Mouse (Mus musculus) cerebellum, adult 2 months (tissue): ENCODE results near the gene Ezr.

Experiments
- CTCF ChIP-seq: fragments of 200-500 bp; IDR thresholded peaks from 2 replicates; pipeline ENCODE4 v1.5.1; 2011; ENCODE audit warnings: low read depth, mild to moderate bottlenecking, control low read depth, low read length, moderate library complexity, borderline replicate concordance; ENCODE audit not compliant: insufficient read depth
- POLR2A ChIP-seq: fragments of 200-500 bp; IDR thresholded peaks from 2 replicates; pipeline ENCODE4 v1.6.1; 2011; ENCODE audit warnings: low read length, control low read depth, borderline replicate concordance; ENCODE audit not compliant: insufficient read depth

DNA sequence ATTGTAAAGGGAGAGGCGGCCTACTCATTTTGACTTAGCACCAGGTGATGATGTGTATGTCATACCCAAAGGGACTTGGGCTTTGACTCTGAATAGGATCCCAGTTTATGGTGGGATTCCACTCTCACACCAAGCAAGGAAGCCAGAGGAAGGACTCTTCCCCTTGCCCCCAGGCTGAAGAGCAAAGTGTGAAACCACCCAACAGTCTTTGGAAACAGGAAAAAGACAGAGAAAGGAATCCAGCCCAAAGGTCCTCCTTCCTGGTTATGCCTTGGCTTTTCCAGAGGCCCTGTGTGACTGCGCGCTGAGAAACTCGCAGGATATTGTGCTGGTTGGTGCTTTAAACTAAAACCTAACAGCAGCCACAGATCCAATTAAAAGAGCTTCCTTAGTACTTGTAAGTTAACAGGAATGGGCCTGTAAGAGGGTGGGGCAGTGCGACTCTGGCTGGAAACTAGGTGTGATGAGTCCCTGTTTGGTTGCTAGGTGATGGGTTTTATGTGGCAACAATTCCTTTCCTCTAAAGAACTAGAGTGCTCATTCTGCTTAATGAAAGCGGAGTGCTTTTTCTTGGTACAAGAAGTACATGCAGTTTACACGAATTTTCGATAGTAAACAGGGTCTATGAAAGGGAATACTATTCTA lies 26.1 kb upstream of the Ezr start:
- no peak for TF ChIP-seq CTCF
- TF ChIP-seq POLR2A: no peak
